Mouse (Mus musculus) midbrain, embryonic 16.5 days (tissue): Measurements from ENCODE around the gene Slc38a1. TPM values are rescaled to one million over a fixed set of nuclear protein-coding genes. Genes with fewer than 3 reads are reported as not detected.

Experiments used
- polyA plus RNA-seq: library from polyadenylated mRNA; unstranded; fragments of >200 nt; fragmentation: Nextera tagmentation; extraction: Ambion mirVana; gene quantifications from 2 replicates; pipeline ENCODE4 v1.2.1, GENCODE M21; 2015

Slc38a1 gene
- polyA plus RNA-seq, 1 experiment from 2014 or later = 120 TPM

Other genes with a start within 250 kb of the Slc38a1 start
- 39.1 and 44.9 TPM in 2 replicates for gene Scaf11, start 182.1 kb downstream of the Slc38a1 start, polyA plus RNA-seq
- 111 and 127 TPM in 2 replicates for gene Slc38a2, start 56.8 kb upstream of the Slc38a1 start, polyA plus RNA-seq